Mouse (Mus musculus): Measurements from ENCODE around the gene Pofut1. TPM values are rescaled to one million over a fixed set of nuclear protein-coding genes. Genes with fewer than 3 reads are reported as not detected.

Gene Pofut1
- total RNA-seq, 2 experiments from 2014 or later = 22.3 to 27.1 TPM

Other genes with a start within 250 kb of the Pofut1 start
- 56.7 and 75.9 TPM in 2 replicates for gene Pdrg1, start 226.1 kb upstream of the Pofut1 start, total RNA-seq (2014; fragmentation: Nextera tagmentation)
- 218 and 242 TPM in 2 replicates for gene Pdrg1, start 226.1 kb upstream of the Pofut1 start, total RNA-seq (2017)
- gene Xkr7, start 209.7 kb upstream of the Pofut1 start, total RNA-seq (2014; fragmentation: Nextera tagmentation) = not detected in 2 replicates
- gene Xkr7, start 209.7 kb upstream of the Pofut1 start, total RNA-seq (2017) = not detected in 2 replicates
- not detected in 2 replicates for gene Ccm2l, start 175.6 kb upstream of the Pofut1 start, total RNA-seq (2014; fragmentation: Nextera tagmentation)
- not detected in 2 replicates for gene Ccm2l, start 175.6 kb upstream of the Pofut1 start, total RNA-seq (2017)
- gene Hck, start 133.1 kb upstream of the Pofut1 start, total RNA-seq (2014; fragmentation: Nextera tagmentation) = 2.2 TPM in 1 of 2 replicates, not detected in the other
- gene Hck, start 133.1 kb upstream of the Pofut1 start, total RNA-seq (2017) = 0.23 and 3.3 TPM in 2 replicates
- gene Tm9sf4, start 80.2 kb upstream of the Pofut1 start, total RNA-seq (2014; fragmentation: Nextera tagmentation) = 53.7 and 58.7 TPM in 2 replicates
- 49.5 and 97.3 TPM in 2 replicates for gene Tm9sf4, start 80.2 kb upstream of the Pofut1 start, total RNA-seq (2017)
- gene Tspyl3, start 16.1 kb upstream of the Pofut1 start, total RNA-seq (2014; fragmentation: Nextera tagmentation) = 6.5 and 8.0 TPM in 2 replicates
- gene Tspyl3, start 16.1 kb upstream of the Pofut1 start, total RNA-seq (2017) = 2.0 and 5.6 TPM in 2 replicates
- gene Plagl2, start 107 bp upstream of the Pofut1 start, total RNA-seq (2014; fragmentation: Nextera tagmentation) = 38.6 and 46.5 TPM in 2 replicates
- 3.7 and 10.0 TPM in 2 replicates for gene Plagl2, start 107 bp upstream of the Pofut1 start, total RNA-seq (2017)
- gene Kif3b, start 49.9 kb downstream of the Pofut1 start, total RNA-seq (2014; fragmentation: Nextera tagmentation) = 10.2 and 10.5 TPM in 2 replicates
- gene Kif3b, start 49.9 kb downstream of the Pofut1 start, total RNA-seq (2017) = 8.6 and 10.3 TPM in 2 replicates
- 51.5 and 58.9 TPM in 2 replicates for gene Asxl1, start 104.3 kb downstream of the Pofut1 start, total RNA-seq (2014; fragmentation: Nextera tagmentation)
- 27.3 and 32.2 TPM in 2 replicates for gene Asxl1, start 104.3 kb downstream of the Pofut1 start, total RNA-seq (2017)